Mouse (Mus musculus) midbrain, embryonic 12.5 days (tissue): ENCODE results near the gene Erc1. TPM values are rescaled to one million over a fixed set of nuclear protein-coding genes. Genes with fewer than 3 reads are reported as not detected.
A peak's percentile ranks its signal among the peaks of the same experiment; 100 is the strongest.
"Not testable (repeated sequence)": the region's sequence is repeated elsewhere in the genome, so short reads cannot be mapped to it uniquely, and the experiment has no call there.

Source experiments
- ATAC-seq: fragments of 200-750 bp; cut with Nextera tagmentation; 2 replicates; pipeline ENCODE4 v1.8.0; 2017; ENCODE audit warnings: low read depth, moderate TSS enrichment, moderate library complexity; ENCODE audit not compliant: low FRiP score
- H3K27ac ChIP-seq: fragments of 300-500 bp; sonication (generic); replicated peaks from 2 replicates; pipeline ENCODE4 v1.5.1; 2016; ENCODE audit warnings: mild to moderate bottlenecking
- H3K27me3 ChIP-seq: fragments of 300-500 bp; sonication (generic); 2 replicates; pipeline ENCODE4 v1.6.1; 2016; ENCODE audit warnings: mild to moderate bottlenecking
- H3K36me3 ChIP-seq: fragments of 300-500 bp; sonication (generic); 2 replicates; pipeline ENCODE4 v1.6.1; 2016
- H3K4me1 ChIP-seq: fragments of 300-500 bp; sonication (generic); 2 replicates; pipeline ENCODE4 v1.6.1; 2016
- H3K4me2 ChIP-seq: fragments of 300-500 bp; sonication (generic); replicated peaks from 2 replicates; pipeline ENCODE4 v1.6.1; 2016; ENCODE audit warnings: mild to moderate bottlenecking, moderate library complexity
- H3K4me3 ChIP-seq: fragments of 300-500 bp; sonication (generic); 2 replicates; pipeline ENCODE4 v1.5.1; 2016; ENCODE audit warnings: mild to moderate bottlenecking
- H3K9ac ChIP-seq: fragments of 300-500 bp; sonication (generic); replicated peaks from 2 replicates; pipeline ENCODE4 v1.6.1; 2016; ENCODE audit warnings: mild to moderate bottlenecking, moderate library complexity
- H3K9me3 ChIP-seq: fragments of 300-500 bp; sonication (generic); 2 replicates; pipeline ENCODE4 v1.6.1; 2016; ENCODE audit warnings: mild to moderate bottlenecking
- WGBS: fragments of 180-500 bp; shearing (Covaris S2); methylation state at CpG from one replicate; pipeline ENCODE4 v1.1.7; 2016; 5-methylcytosine and 5-hydroxymethylcytosine counted together
- polyA plus RNA-seq: library from polyadenylated mRNA; unstranded; fragments of >200 nt; fragmentation: Nextera tagmentation; extraction: Ambion mirVana; gene quantifications from 2 replicates; pipeline ENCODE4 v1.2.1, GENCODE M21; 2016

Gene Erc1
- polyA plus RNA-seq, 1 experiment from 2014 or later, result 37.2 TPM

DNA sequence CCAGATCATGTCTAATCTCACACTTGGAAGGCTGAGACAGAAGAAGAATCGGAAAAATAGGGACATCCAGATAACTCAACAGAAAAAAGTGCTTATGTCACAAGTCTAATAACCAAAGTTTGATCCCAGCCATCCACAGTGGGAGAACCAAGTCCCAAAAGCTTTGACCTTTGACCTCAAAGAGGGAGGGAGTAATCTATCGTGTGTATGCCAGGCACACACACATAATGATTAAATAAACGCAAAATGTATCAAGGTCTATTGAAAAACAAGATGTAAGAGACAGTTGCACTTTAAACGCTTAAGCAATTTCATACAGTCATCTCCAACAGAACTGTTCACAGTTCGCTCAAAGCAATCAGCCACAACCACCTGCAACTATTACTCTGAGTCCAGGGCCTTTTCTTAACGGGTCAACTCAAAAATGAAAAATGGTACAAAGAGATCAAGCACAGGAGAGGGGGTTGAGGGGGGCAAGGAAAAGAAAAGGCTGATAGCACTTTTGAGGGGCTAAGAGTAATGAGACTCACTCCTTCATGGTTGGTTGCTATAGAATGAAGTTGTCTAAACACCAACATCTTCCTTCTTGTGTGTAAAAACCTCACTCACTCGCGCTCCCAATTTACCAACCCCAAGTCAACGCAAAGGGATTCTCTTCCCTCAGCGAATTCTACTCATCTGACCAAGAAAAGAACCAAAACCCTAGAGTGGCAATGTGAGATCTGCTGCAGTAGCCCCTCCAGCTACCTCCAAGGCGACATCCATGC is 1.0 kb downstream of the Erc1 start:
- Histone ChIP-seq H3K4me1 (peaks cover 23% of the 10 kb centered on the region), H3K9ac (peak overlapping the region; percentile 90), H3K4me3 (peak overlapping the region; percentile 91), H3K27ac (peak overlapping the region; percentile 94), H3K4me2 (peak overlapping the region; percentile 67), H3K9me3 (no peaks in the 10 kb centered on the region), H3K36me3 (no peaks in the 10 kb centered on the region), H3K27me3 (no peaks in the 10 kb centered on the region)
- 26% methylated on average over 11 of the region's 11 CpGs for WGBS
- ATAC-seq, result no peak

DNA sequence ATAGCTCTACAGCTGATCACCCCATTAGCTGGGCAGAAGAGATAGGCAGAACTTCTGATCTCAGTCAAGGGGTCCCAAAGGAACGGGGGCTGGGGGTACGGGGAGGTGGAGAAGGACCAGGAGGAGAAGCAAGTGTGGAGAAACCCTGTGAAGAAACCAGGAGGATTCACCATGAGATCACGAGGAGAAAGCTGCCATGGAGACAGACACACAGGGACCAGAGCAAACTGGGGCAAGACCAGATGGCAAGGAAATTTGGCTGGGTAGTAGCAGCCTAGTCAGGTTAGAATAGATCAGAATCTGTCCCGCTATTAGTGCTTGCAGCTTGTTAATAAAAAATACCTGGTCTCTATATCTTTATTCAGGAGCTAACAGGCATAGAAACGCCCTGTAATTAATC is 18.0 kb downstream of the Erc1 start:
- WGBS, result 88% methylated on average over 5 of the region's 5 CpGs
- Histone ChIP-seq H3K36me3 (0 out of 2 replicates have a peak, but pooled peaks cover under 1% of the 10 kb centered on the region), H3K27me3 (no peaks in the 10 kb centered on the region), H3K27ac (no peak overlapping the region), H3K4me3 (no peak overlapping the region), H3K4me1 (no peaks in the 10 kb centered on the region), H3K9ac (no peak overlapping the region), H3K4me2 (no peak overlapping the region), H3K9me3 (no peaks in the 10 kb centered on the region)
- no peak for ATAC-seq

DNA sequence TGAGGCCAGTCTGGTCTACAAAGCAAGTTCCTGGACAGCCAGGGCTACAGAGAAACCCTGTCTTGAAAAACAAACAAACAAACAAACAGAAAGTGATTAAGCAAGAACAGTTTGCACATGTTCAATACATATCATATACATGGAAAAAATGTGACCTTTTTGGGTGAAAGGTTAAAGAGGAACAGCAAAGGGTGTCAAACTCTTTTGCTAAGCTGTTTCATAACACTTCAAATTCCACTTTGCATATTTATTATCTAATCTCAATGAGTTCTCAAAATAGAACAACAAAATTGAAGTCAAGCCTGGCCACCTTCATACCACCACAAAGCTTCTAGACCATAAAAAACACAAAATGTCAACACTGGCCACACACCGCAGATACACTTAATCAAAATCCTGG is 19.8 kb downstream of the Erc1 start:
- no peaks in the 10 kb centered on the region for H3K27me3 ChIP-seq
- H3K4me2 ChIP-seq, result no peak overlapping the region
- H3K36me3 ChIP-seq, result peaks cover 13% of the 10 kb centered on the region; the same call in 1 of the 2 replicates
- no peaks in the 10 kb centered on the region for H3K9me3 ChIP-seq
- no peak overlapping the region for H3K4me3 ChIP-seq
- no peak overlapping the region for H3K9ac ChIP-seq
- no peaks in the 10 kb centered on the region; the same call in 1 of the 2 replicates for H3K4me1 ChIP-seq
- 98% methylated on average over 1 of the region's 1 CpGs for WGBS
- ATAC-seq, result no peak
- no peak overlapping the region for H3K27ac ChIP-seq

DNA sequence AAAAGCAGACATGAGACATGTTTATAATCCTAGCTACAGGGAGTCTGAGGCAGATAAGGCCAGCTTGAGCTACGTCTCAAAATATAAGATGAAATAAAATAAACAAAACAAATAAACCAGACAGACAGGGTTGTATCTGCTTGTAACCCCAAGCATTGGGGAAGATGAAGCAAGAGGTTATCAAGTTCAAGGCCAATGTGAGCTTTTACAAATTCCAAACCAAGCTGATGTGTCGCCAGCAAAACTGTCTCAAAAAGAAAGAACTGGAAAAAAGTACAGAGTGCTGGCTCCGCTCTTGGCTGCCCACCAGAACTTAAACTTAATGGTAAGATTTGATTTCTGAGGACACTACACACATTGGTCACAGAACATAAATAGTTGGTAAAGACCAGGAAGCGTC is 21.3 kb downstream of the Erc1 start:
- no peak overlapping the region for H3K27ac ChIP-seq
- H3K4me3 ChIP-seq, result no peak overlapping the region
- no peaks in the 10 kb centered on the region for H3K9me3 ChIP-seq
- peaks cover 13% of the 10 kb centered on the region; the same call in 1 of the 2 replicates for H3K36me3 ChIP-seq
- no peaks in the 10 kb centered on the region; the same call in 1 of the 2 replicates for H3K4me1 ChIP-seq
- whole genome bisulfite sequencing, result 92% methylated on average over 4 of the region's 4 CpGs
- no peak for ATAC-seq
- H3K27me3 ChIP-seq, result no peaks in the 10 kb centered on the region
- H3K9ac ChIP-seq, result no peak overlapping the region
- H3K4me2 ChIP-seq, result no peak overlapping the region

DNA sequence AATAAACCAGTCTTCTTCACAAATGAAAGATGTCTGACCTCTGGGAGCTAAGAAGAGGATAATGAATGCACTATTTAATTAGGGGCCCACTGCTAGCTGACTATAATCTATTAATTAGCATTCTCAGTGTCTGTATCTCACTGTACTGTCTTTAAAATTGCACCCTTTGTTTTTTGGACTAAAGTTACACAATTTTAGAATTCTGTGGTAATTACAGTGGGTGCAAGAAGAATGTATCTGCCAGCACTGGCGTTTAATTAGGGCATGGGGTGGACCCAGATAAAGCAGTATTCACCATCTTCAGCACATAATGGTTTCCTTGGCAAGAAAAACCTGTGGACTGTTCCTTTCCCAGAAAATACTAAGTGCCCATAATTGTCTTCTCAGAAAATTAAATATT is 25.8 kb downstream of the Erc1 start:
- WGBS, result 85% methylated on average over 1 of the region's 1 CpGs

DNA sequence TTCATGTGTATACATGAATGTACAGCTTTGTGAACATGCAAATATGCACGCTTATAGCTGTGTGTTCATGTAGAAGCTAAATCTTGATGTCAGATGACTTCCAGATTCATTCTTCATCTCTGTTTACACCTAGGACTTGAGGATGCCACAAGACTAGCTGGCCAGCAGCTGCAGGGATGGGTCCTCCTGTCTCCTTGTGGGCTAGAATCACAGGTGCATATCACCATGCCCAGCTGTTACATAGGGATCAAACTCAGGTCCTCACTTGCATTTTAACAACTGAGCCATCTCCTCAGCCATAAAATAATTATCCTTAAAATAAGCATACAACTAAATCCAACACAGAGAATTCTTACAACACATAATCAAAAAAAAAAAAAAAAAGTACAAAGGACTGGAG is 26.8 kb downstream of the Erc1 start:
- Histone ChIP-seq H3K4me3 (no peak overlapping the region), H3K27ac (no peak overlapping the region), H3K36me3 (peaks cover 17% of the 10 kb centered on the region), H3K4me1 (no peaks in the 10 kb centered on the region; the same call in 1 of the 2 replicates), H3K27me3 (no peaks in the 10 kb centered on the region), H3K9me3 (no peaks in the 10 kb centered on the region), H3K4me2 (no peak overlapping the region), H3K9ac (no peak overlapping the region)
- no peak for ATAC-seq
- WGBS, result 94% methylated on average over 1 of the region's 1 CpGs

More for the DNA sequence above, 25.8 kb downstream of the Erc1 start:
- no peak overlapping the region for H3K9ac ChIP-seq
- H3K27ac ChIP-seq, result no peak overlapping the region
- no peaks in the 10 kb centered on the region for H3K9me3 ChIP-seq
- no peaks in the 10 kb centered on the region; the same call in 1 of the 2 replicates for H3K4me1 ChIP-seq
- H3K27me3 ChIP-seq, result no peaks in the 10 kb centered on the region
- no peak overlapping the region for H3K4me2 ChIP-seq
- ATAC-seq, result no peak
- peaks cover 17% of the 10 kb centered on the region for H3K36me3 ChIP-seq
- H3K4me3 ChIP-seq, result no peak overlapping the region

DNA sequence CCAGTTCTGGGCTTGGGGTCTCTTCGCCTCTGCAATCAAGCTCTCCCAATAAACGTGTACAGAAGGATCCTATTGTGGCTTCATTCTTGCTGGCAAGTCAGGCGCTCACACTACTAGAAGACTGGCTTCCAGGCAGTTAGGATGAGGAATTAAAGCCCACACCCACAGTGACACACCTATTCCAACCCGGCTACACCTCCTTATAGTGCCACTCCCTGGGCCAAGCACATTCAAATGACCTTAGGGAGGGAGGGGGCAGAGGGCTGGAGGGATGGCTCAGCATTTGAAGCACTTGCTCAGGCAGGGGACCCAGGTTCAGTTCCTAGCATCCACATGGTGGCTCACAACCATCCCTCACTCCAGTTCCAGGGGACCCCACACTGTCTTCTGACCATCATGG is 29.4 kb downstream of the Erc1 start:
- H3K9me3 ChIP-seq, result no peaks in the 10 kb centered on the region
- no peak overlapping the region for H3K27ac ChIP-seq
- H3K9ac ChIP-seq, result no peak overlapping the region
- ATAC-seq, result no peak
- no peak overlapping the region for H3K4me3 ChIP-seq
- H3K4me1 ChIP-seq, result no peaks in the 10 kb centered on the region; the same call in 1 of the 2 replicates
- 95% methylated on average over 4 of the region's 4 CpGs for WGBS
- no peak overlapping the region for H3K4me2 ChIP-seq
- no peaks in the 10 kb centered on the region for H3K27me3 ChIP-seq
- H3K36me3 ChIP-seq, result peaks cover 5% of the 10 kb centered on the region

DNA sequence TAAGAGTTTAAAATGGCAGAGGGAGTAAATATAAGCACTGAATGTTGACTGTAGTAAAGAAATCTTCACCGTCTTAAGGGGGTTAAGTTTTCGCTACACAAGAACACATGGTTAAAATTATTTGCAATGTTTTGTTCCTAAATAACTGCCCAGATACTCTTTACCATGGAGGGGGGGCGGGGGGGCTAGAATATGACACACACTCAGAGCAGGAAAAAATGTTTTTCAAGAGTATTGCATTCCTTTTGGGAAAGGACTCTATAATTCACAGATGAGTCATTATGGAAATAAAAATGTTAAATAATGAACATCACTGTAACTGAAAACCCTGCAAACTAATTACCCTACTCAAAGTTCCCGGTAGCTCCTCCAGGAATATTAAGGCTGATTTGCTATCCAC is 32.5 kb downstream of the Erc1 start:
- no peak for ATAC-seq
- Histone ChIP-seq H3K36me3 (peaks cover 4% of the 10 kb centered on the region; the same call in 1 of the 2 replicates), H3K9ac (no peak overlapping the region), H3K4me3 (no peak overlapping the region), H3K27ac (no peak overlapping the region), H3K4me2 (no peak overlapping the region), H3K27me3 (no peaks in the 10 kb centered on the region), H3K9me3 (no peaks in the 10 kb centered on the region), H3K4me1 (no peaks in the 10 kb centered on the region)
- WGBS, result 91% methylated on average over 4 of the region's 4 CpGs

DNA sequence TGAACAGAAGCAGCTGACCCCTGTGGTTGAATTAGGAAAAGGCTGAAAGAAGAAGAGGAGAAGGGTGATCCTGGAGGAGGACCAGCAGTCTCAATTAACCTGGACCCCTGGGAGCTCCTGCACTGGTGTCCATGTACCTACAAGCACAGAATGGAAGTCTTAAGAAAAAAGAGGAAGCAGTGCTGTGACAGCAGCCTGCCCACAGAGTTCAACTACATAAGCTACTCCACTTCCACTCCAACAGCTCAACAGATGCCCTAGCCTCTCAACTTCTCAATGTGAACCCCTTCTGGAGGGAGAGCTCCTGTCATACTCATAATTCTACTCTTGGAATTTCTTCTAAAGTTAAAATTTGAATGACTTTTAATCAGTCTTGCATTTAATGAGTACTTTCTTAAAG is 34.9 kb downstream of the Erc1 start:
- not testable (repeated sequence) for H3K4me2 ChIP-seq, ATAC-seq

DNA sequence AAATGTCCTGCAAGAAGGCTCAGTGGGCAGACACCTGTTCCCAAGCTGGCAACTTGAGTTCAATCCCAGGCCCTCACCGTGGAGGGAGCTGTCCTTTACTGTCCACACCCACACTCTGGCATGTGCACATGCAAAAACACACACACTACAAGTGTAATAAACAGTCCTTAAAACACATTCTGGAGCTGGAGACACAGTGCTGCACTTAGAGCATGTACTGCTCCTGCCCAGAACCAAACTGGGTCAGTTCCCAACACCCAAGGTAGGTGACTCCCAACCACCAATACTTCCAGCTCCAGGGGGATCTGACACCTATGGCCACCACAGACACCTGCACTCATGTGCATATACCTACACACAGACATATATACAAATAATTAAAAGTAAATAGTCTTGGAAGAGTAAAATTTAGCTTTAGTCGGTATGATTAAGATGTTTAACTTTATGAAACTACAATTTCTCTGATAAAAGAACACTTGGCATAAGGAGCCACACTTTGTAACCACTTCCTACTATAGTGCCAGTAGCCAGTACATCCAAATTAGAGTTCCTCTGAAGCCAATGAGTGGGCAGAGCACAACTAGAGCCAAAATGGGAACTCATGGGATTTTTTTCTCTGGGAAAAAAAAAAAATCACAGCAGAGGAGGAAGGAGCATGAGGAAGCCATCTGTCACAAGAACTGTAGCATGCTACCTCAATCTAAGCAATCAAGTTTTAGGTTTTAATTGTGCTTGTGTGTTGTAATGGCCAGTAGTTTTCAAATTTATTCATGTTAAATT is 39.1 kb downstream of the Erc1 start:
- Histone ChIP-seq H3K9ac (no peak overlapping the region), H3K9me3 (no peaks in the 10 kb centered on the region)
- whole genome bisulfite sequencing, result 93% methylated on average over 2 of the region's 2 CpGs

More for the DNA sequence above, 34.9 kb downstream of the Erc1 start:
- H3K27ac ChIP-seq, H3K9ac ChIP-seq, H3K9me3 ChIP-seq, H3K36me3 ChIP-seq, H3K27me3 ChIP-seq, H3K4me1 ChIP-seq, H3K4me3 ChIP-seq: not testable (repeated sequence)

DNA sequence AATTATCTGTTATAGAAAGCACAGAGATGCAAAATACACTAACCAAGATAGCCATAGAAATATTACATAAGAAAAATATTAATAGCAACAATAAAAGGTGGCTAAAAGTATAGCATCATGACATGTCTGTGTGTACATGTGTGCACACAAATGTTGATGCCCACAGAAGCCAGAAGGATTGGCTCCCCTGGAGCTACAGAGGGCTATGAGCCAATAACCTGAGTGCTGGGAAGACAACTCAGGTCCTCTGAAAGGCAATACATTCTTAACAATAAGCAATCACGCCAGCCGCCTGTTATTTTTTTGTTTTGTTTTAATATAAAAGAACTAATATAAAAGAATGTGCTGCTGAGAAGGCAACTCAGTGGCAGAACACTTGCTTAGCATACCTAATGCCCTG is 44.7 kb downstream of the Erc1 start:
- H3K9ac ChIP-seq, result no peak overlapping the region
- no peaks in the 10 kb centered on the region for H3K4me1 ChIP-seq
- H3K9me3 ChIP-seq, result no peaks in the 10 kb centered on the region
- ATAC-seq, result no peak
- H3K27ac ChIP-seq, result no peak overlapping the region
- H3K4me3 ChIP-seq, result no peak overlapping the region
- no peak overlapping the region for H3K4me2 ChIP-seq
- no peaks in the 10 kb centered on the region for H3K36me3 ChIP-seq
- no peaks in the 10 kb centered on the region for H3K27me3 ChIP-seq
- WGBS, result 87% methylated on average over 2 of the region's 2 CpGs

More for the DNA sequence above, 39.1 kb downstream of the Erc1 start:
- Histone ChIP-seq H3K27me3 (no peaks in the 10 kb centered on the region), H3K27ac (no peak overlapping the region), H3K4me3 (no peak overlapping the region), H3K36me3 (no peaks in the 10 kb centered on the region), H3K4me1 (no peaks in the 10 kb centered on the region), H3K4me2 (no peak overlapping the region)
- no peak for ATAC-seq

DNA sequence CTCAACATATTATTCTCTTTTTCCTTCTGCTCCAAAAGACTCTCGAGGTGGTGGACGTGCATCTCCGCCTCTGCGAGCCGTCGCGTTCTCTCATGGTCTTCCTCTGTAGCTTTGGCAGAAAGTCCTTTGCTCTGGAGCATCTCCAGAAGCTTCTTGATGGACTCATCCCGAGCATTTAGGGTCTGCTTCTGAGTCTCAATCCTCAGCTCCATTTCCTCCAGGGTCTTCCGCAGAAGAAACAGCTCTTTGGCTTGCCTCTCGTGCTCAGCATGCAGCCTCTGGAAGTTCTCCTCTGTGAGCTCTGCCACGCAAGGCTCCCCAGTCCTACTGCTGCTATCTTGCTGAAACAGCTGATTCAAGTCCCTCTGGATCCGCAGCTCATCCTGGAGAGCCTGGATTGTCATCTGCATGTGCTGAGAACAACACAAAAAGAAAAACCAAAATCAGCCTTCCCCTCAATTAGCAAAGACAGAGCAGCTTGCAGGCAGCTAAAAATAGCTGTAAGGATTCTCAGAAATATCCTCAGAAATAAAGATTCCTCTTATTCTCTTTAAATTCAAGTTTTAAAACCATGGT is 51.0 kb downstream of the Erc1 start:
- no peak for ATAC-seq
- no peaks in the 10 kb centered on the region for H3K27me3 ChIP-seq
- no peak overlapping the region for H3K4me2 ChIP-seq
- no peak overlapping the region for H3K9ac ChIP-seq
- WGBS, result 91% methylated on average over 12 of the region's 12 CpGs
- peaks cover 11% of the 10 kb centered on the region for H3K36me3 ChIP-seq
- no peaks in the 10 kb centered on the region for H3K9me3 ChIP-seq
- no peak overlapping the region for H3K27ac ChIP-seq
- H3K4me3 ChIP-seq, result no peak overlapping the region
- H3K4me1 ChIP-seq, result no peaks in the 10 kb centered on the region
